In the genomic region with DNA sequence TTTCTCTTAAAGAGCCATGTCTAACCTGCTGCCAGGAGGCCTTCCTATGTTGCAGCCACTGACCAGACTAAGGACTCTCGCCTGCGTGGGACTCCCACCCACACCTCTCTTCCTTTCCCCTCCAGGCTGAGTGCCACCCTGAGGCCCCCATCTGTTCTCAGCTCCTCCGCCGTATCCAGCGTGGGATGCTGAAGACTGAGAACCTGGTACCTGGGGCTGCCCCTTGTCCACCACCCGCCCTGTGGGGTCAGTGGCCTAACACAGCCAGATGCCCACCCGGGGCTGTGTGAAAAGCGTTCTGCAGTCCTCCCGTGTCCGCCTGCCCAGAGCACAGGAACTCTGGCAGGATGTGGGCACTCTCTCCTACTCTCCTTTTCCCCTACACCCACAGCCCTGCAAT, we compare ENCODE assay signal across 15 mouse cellular contexts.
"Had no signal": no experiment of that assay in that cellular context is flagged by ENCODE, and none has a peak within 500 bp of the region (broad histone marks: within the 10 kb centered on the region; RNA-seq: fewer than 3 reads in every experiment).

No protein-coding gene starts in this region.

- H3K9me3 ChIP-seq: limb, embryonic 10.5 days; liver, embryonic 12.5 days; lung, embryonic 15.5 days; midbrain, embryonic 12.5 days; neural tube, embryonic 12.5 days; stomach, embryonic 15.5 days had no signal

- H3K4me1 ChIP-seq: lung, embryonic 15.5 days; stomach, embryonic 15.5 days had no signal

- H3K36me3 ChIP-seq: stomach, embryonic 15.5 days had no signal

- H3K4me3 ChIP-seq: left cerebral cortex, adult 2 months; limb, embryonic 10.5 days; liver, embryonic 12.5 days; lung, embryonic 15.5 days; megakaryocyte, embryonic 14.5 days; midbrain, embryonic 12.5 days; neural tube, embryonic 12.5 days; stomach, embryonic 15.5 days had no signal

- H3K27me3 ChIP-seq: liver, embryonic 12.5 days; lung, embryonic 15.5 days; megakaryocyte, embryonic 14.5 days; midbrain, embryonic 12.5 days; neural tube, embryonic 12.5 days; stomach, embryonic 15.5 days had no signal

- H3K4me2 ChIP-seq: liver, embryonic 12.5 days; lung, embryonic 15.5 days; midbrain, embryonic 12.5 days; neural tube, embryonic 12.5 days; stomach, embryonic 15.5 days had no signal

- H3K9ac ChIP-seq: liver, embryonic 12.5 days; liver, postnatal 0 days; lung, embryonic 15.5 days; midbrain, embryonic 12.5 days; neural tube, embryonic 12.5 days; stomach, embryonic 15.5 days had no signal

- DNase-seq: kidney, adult 8-10 months; kidney, postnatal 25 days; liver, postnatal 0 days; lung, postnatal 14 days; thymus, adult 2 months; thymus, postnatal 36 days had no signal

- H3K27ac ChIP-seq: left cerebral cortex, adult 2 months; limb, embryonic 10.5 days; liver, embryonic 12.5 days; lung, embryonic 15.5 days; macrophage; midbrain, embryonic 12.5 days; neural tube, embryonic 12.5 days; stomach, embryonic 15.5 days had no signal

- ATAC-seq: liver, postnatal 0 days had no signal
